Mouse (Mus musculus): Measurements from ENCODE around the gene Kank1. TPM values are rescaled to one million over a fixed set of nuclear protein-coding genes. Genes with fewer than 3 reads are reported as not detected.

The Kank1 gene
- 8.3 TPM for polyA plus RNA-seq (2015; fragmentation: Illumina TruSeq; extraction: RNeasy Lipid Tissue Mini Kit (QIAGEN cat#74804); ENCODE audit: low read depth, low replicate concordance)

DNA sequence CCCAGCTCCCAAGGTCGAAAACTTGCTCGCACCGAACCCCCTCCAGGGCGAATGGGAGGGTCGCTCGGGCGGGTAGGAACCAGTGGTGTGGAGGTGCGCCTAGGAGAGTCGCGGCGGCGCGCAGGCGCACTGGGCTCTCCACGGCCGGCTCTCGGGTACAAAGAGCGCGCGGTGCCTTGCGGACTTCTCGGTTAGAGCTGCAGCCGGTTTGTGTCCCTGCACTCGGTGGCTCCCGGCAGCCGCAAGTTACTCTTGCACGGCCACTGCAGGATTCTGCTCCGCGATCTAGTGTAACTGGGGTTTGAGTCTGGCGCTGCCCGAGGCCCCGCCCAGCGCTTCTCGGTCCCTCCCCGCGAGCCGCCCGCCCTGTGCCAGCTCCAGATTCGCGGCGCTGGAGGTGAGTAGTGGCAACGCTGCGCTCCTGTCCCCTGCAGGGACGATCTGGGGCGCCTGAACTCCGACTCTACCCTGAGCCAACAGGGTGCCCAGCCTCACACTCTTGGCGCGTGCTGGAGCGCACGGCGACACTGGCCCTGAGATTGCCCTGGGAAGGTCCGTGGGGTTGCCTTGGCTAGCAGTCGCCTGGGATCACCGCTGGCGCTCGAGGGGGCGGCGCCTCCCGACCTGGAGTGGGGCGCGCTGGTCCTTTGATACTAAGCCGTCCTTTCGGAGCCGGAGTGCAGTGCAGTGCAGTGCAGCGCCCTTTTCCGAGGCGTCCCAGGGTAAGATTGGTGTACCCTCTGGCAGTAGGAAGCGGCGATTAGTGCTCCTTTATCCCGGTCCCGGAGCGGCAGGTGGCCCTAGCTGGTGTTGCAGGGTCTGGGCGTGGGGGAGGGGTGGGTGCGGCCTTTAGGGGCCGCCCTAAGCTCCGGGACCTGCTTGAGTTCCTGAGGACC is at the start of gene Kank1:
Kank1 (plus strand) TSS at position 380 of the 896 bp plus-strand sequence.

Other genes starting within 250 kb of the Kank1 start
- gene Dock8, start 237.4 kb upstream of the Kank1 start, polyA plus RNA-seq (2015; fragmentation: Illumina TruSeq; extraction: RNeasy Lipid Tissue Mini Kit (QIAGEN cat#74804); ENCODE audit: low read depth, low replicate concordance) = 1.4 TPM